Mouse (Mus musculus) frontal cortex, postnatal 14 days (tissue): ENCODE measurements around the gene Fgfr1op2.

Experiments
- DNase-seq, 2 experiments: peaks; one replicate each; pipeline ENCODE4 v3.0.0; 2022; ENCODE audit warnings: low spot score in 2 of 2

Fgfr1op2 gene

GRCm38 (mm10) chr6:146641621-146642210, 64.7 kb downstream of the Fgfr1op2 start:
- no peak for DNase-seq

DNA sequence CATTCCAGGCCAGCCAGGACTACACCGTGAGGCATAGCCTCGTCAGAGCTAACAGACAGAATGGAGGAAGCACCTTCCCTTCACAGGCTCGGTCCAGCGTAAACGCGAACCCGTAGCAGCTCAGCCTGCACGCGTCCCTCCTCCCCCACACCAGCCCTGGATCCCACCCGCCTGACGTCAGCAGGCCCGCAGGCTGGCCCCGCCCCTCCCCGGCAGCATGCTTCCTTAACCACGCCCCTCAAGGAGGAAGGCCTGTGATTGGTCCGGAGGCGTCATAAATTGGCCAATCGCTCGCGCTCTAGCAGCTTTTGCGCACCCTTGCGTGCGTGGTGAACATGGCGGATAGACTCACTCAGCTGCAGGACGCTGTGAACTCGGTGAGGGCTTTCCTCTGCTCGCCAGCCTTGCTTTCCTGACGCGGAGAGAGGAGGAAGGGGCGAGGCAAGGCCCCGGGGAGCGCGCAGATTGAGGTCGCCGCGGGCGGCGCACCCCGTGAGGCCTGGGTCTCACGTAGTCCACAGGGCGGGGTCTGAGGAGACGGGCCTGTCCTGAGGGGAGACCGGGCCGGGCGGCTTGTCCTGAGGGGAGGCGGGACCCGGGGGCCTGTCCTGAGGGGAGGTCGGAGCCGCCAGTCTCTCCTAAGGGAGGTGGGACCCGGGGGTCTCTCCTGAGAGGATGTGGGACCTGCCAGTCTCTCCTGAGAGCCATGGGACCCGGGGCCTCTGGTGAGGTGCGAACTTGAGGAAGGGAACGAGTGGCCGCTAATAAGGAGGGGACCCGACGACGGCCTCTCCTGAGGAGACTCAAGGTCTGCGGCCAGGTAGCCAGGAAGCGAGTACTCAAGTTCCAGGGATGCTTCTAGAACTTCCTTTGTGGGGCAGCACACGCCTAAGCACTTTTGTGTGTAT, 65.5 kb downstream of the Fgfr1op2 start, which contains the start of the genes Med21 and Tm7sf3:
Gene Med21, plus strand, starts transcription at position 272 of the 908 bp plus-strand sequence.
Gene Tm7sf3, minus strand, starts transcription at position 549 of the 908 bp plus-strand sequence.
- DNase-seq = peak; percentile 95 to 98

GRCm38 (mm10) chr6:146643184-146643570, 66.2 kb downstream of the Fgfr1op2 start:
- DNase-seq = no peak
